Mouse (Mus musculus): ENCODE data around the gene Vgll4.

GRCm38 (mm10) chr6:114846153-114846772, 123.5 kb downstream of the Vgll4 start:
- TF ChIP-seq CTCF (IDR thresholded peaks at IDR 0.05; ENCODE audit: control insufficient read depth, insufficient read depth, insufficient replicate concordance, low read depth, low read length): no peak
- TF ChIP-seq POLR2A (IDR thresholded peaks at IDR 0.05; ENCODE audit: control insufficient read depth, low read depth, low read length): no peak

Measured in testis, adult 2 months (tissue).